Mouse (Mus musculus) neural tube, embryonic 12.5 days (tissue): ENCODE data around the gene Elobl. TPM values are rescaled to one million over a fixed set of nuclear protein-coding genes. Genes with fewer than 3 reads are reported as not detected.

Source experiments
- ATAC-seq: fragments of 200-750 bp; cut with Nextera tagmentation; 2 replicates; pipeline ENCODE4 v1.8.0; 2017; ENCODE audit warnings: low read depth, mild to moderate bottlenecking, moderate TSS enrichment, moderate library complexity; ENCODE audit not compliant: low FRiP score
- H3K27ac ChIP-seq: fragments of 300-500 bp; sonication (generic); 2 replicates; pipeline ENCODE4 v1.5.1; 2016
- H3K27me3 ChIP-seq: fragments of 300-500 bp; sonication (generic); replicated peaks from 2 replicates; pipeline ENCODE4 v1.6.1; 2016; ENCODE audit warnings: mild to moderate bottlenecking
- H3K36me3 ChIP-seq: fragments of 300-500 bp; sonication (generic); 2 replicates; pipeline ENCODE4 v1.6.1; 2016; ENCODE audit warnings: mild to moderate bottlenecking
- H3K4me1 ChIP-seq: fragments of 300-500 bp; sonication (generic); 2 replicates; pipeline ENCODE4 v1.6.1; 2016
- H3K4me2 ChIP-seq: fragments of 300-500 bp; sonication (generic); replicated peaks from 2 replicates; pipeline ENCODE4 v1.6.1; 2016; ENCODE audit warnings: mild to moderate bottlenecking
- H3K4me3 ChIP-seq: fragments of 300-500 bp; sonication (generic); 2 replicates; pipeline ENCODE4 v1.5.1; 2016
- H3K9ac ChIP-seq: fragments of 300-500 bp; sonication (generic); 2 replicates; pipeline ENCODE4 v1.6.1; 2016; ENCODE audit warnings: mild to moderate bottlenecking
- H3K9me3 ChIP-seq: fragments of 300-500 bp; sonication (generic); 2 replicates; pipeline ENCODE4 v1.6.1; 2016; ENCODE audit warnings: mild to moderate bottlenecking
- WGBS: fragments of 180-500 bp; shearing (Covaris S2); methylation state at CpG from one replicate; pipeline ENCODE4 v1.1.7; 2016; 5-methylcytosine and 5-hydroxymethylcytosine counted together
- polyA plus RNA-seq: library from polyadenylated mRNA; unstranded; fragments of >200 nt; fragmentation: Nextera tagmentation; extraction: Ambion mirVana; gene quantifications from 2 replicates; pipeline ENCODE4 v1.2.1, GENCODE M21; 2016

Elobl gene
- polyA plus RNA-seq, result not detected in 2 replicates

DNA sequence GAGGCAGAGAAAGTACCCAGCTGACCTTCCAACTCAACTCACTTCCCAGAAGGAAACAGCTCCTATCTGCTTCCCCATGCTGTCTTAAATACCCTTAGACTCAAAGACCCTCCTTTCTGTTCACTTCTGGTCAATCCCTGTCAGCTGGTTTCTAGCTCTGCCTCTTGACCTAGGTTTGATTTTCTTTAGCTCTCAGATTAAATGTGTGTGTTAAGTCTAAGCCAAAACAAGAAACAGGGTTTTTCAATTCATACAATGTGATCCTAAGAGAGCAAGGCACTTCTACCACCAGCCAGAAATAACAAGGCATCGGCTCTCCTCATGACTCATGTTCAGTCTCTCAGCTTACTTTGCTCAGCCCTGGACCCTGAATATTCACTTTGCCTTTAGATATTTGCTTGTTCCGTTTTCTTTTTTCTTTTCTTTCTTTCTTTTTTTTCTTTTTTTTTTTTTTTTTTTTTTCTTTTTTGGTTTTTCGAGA, at the start of gene Elobl:
Gene Elobl (minus strand): TSS at position 51 of the 481 bp plus-strand sequence.
- 98% methylated on average over 2 of the region's 3 CpGs for WGBS
- no peak within 1 kb of the TSS for H3K9ac ChIP-seq
- H3K9me3 ChIP-seq, result no peaks in the 10 kb centered on the region
- no peaks in the 10 kb centered on the region for H3K36me3 ChIP-seq
- ATAC-seq, result no peak
- H3K27ac ChIP-seq, result no peak within 1 kb of the TSS
- H3K4me2 ChIP-seq, result no peak within 1 kb of the TSS
- H3K4me1 ChIP-seq, result no peaks in the 10 kb centered on the region
- H3K4me3 ChIP-seq, result no peak within 1 kb of the TSS
- H3K27me3 ChIP-seq, result no peaks in the 10 kb centered on the region

DNA sequence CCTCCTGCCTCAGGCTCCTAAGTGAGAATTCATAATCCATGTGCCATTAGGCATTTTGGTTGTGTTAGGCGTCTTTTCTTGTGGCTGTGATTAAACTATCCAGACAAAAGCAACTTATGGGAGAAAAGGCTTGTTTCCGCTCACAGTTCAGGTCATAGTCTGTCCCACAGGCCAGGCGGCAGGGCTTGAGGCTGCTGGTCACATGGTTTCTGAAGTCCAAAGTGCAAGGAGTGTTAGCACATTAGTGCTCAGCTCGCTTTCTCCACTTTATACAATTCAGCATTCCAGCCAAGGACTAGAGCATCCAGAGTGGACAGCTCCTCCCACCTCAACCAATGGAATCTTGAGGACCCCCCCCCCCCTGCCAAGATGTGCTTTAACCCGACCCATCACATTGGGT, 45.5 kb upstream of the Elobl start:
- Histone ChIP-seq H3K4me2 (no peak overlapping the region), H3K4me1 (no peaks in the 10 kb centered on the region), H3K9me3 (no peaks in the 10 kb centered on the region), H3K36me3 (no peaks in the 10 kb centered on the region), H3K9ac (no peak overlapping the region), H3K27ac (no peak overlapping the region), H3K27me3 (no peaks in the 10 kb centered on the region), H3K4me3 (no peak overlapping the region)
- WGBS, result 90% methylated on average over 5 of the region's 5 CpGs
- no peak for ATAC-seq

DNA sequence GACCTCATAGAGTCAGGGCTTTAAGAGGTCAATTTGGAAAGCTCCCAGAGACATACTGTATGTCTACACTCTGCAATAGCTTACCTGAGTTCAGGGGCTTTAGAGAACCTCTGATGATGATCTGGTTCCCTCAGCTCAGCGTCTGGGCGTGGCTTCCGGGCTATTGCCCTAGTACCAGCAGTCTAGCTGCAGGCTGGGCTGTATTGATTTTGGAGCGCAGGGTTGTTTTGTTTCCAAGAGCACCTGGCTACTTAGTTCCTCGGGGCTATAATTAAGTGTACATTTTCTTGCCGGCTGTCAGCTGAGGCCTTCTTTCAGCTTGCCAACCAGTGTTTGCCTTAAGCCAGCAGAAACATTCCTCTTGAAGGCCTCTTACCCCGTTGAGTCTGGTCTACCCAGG, 42.8 kb upstream of the Elobl start:
- Histone ChIP-seq H3K9ac (no peak overlapping the region), H3K4me2 (no peak overlapping the region), H3K9me3 (no peaks in the 10 kb centered on the region), H3K36me3 (no peaks in the 10 kb centered on the region), H3K4me1 (no peaks in the 10 kb centered on the region), H3K27ac (no peak overlapping the region), H3K27me3 (no peaks in the 10 kb centered on the region), H3K4me3 (no peak overlapping the region)
- ATAC-seq, result no peak
- 87% methylated on average over 7 of the region's 7 CpGs for WGBS

DNA sequence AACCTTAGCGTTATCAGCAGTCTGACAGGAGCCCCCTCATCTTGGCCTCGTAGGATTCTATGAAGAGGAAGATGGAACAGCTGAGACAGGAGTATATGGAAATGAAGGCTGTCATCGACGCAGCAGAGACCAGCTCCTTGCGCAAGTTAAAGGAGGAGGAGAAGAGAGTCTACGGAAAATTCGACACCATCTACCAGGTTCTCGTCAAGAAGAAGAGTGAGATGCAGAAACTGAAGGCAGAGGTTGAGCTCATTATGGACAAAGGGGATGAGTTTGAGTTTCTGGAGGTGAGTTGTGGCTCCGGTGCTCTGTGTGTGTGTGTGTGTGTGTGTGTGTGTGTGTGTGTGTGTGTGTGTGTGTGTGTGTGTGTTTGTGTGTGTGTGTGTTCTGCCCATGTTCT, 42.3 kb upstream of the Elobl start:
- no peak for ATAC-seq
- H3K4me3 ChIP-seq, result no peak overlapping the region
- H3K4me1 ChIP-seq, result no peaks in the 10 kb centered on the region
- no peak overlapping the region for H3K27ac ChIP-seq
- H3K36me3 ChIP-seq, result no peaks in the 10 kb centered on the region
- H3K27me3 ChIP-seq, result no peaks in the 10 kb centered on the region
- H3K9ac ChIP-seq, result no peak overlapping the region
- 95% methylated on average over 9 of the region's 9 CpGs for WGBS
- H3K4me2 ChIP-seq, result no peak overlapping the region
- no peaks in the 10 kb centered on the region for H3K9me3 ChIP-seq

DNA sequence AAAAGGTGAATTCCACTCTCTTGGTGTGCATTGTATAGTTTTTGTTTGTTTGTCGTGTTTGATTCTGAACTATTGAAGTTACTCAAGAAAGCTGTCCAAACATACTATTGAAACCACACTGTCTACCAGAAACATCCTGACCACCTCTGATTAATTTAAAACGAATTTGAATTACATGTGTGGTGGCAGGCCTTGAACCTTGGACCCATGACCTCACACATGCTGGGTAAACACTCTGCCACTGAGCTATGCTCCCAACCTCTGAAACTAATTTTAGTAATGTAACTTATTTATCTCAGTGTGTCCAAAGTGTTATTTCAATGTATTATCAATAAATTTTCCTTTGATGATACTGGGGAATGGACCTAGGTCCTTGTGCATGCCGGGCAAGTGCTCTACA, 40.9 kb upstream of the Elobl start:
- Histone ChIP-seq H3K4me3 (no peak overlapping the region), H3K36me3 (no peaks in the 10 kb centered on the region), H3K4me2 (no peak overlapping the region), H3K9ac (no peak overlapping the region), H3K27me3 (no peaks in the 10 kb centered on the region), H3K27ac (no peak overlapping the region), H3K9me3 (no peaks in the 10 kb centered on the region), H3K4me1 (no peaks in the 10 kb centered on the region)
- WGBS, result 83% methylated on average over 3 of the region's 3 CpGs
- no peak for ATAC-seq

DNA sequence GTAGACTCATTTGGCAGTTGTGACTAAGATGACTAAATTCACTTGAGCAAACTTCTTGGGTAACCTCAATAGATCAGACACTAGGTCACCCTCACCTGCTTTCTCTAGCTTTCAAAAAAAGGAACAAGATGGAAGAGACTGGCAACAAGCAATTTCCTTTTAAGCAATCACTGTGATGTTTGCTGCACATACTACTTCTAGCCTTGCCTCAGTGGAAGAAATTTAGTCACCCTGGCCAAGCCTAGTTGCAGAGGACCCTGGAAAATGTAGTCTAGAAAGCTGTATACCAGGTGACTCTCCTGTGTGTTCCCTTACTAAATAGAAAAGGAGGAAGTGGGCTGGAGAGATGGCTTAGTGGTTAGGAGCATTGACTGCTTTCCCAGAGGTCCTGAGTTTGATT, 39.7 kb upstream of the Elobl start:
- ATAC-seq, result no peak
- Histone ChIP-seq H3K27me3 (no peaks in the 10 kb centered on the region), H3K9me3 (no peaks in the 10 kb centered on the region), H3K27ac (no peak overlapping the region), H3K4me2 (no peak overlapping the region), H3K4me1 (no peaks in the 10 kb centered on the region), H3K4me3 (no peak overlapping the region), H3K9ac (no peak overlapping the region), H3K36me3 (no peaks in the 10 kb centered on the region)

DNA sequence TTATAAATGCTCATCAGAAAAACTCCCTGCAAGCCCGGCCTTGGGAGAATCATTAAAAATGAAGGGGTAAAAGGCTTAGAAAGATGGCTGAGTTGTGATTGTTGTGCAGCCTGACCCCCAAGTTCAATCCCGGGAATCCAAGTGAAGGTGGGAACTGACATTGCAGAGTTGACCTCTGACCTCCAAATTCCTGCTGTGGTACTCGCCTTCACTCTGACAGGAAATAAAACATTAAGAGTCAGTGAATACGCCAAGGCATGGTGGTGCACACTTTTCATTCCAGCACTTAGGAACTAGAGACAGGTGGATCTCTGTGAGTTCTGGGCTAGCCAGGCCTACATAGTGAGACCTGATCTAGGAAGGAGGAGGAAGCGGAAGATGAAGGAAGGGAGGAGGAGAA, 38.7 kb upstream of the Elobl start:
- WGBS, result 80% methylated on average over 5 of the region's 5 CpGs
- no peak for ATAC-seq

DNA sequence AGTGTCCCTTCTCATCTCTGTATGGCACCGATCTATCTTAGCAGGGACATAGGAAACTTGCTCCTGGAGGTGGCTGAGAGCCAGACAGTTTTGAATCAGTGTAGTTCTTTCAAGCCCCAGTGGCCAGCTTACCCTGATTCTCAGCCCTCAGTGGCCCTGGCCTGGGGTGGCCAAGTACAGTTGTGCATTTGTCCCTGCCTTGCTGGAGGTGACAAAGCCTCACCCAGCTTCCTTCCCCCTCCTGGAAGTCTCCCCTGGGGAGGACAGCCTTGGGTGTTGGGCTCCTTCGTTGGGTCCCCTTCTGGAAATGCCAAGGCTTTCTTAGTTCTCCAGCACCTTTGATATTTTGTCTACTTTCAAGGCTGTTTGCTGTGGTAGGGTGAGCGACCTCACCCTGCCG, 37.0 kb upstream of the Elobl start:
- no peak for ATAC-seq
- 82% methylated on average over 4 of the region's 4 CpGs for WGBS
- Histone ChIP-seq H3K27ac (no peak overlapping the region), H3K4me1 (peaks cover 8% of the 10 kb centered on the region; the same call in 1 of the 2 replicates), H3K4me2 (no peak overlapping the region), H3K9ac (no peak overlapping the region), H3K36me3 (no peaks in the 10 kb centered on the region), H3K4me3 (no peak overlapping the region), H3K27me3 (peaks cover 18% of the 10 kb centered on the region), H3K9me3 (no peaks in the 10 kb centered on the region)

More for the DNA sequence above, 38.7 kb upstream of the Elobl start:
- no peak overlapping the region for H3K27ac ChIP-seq
- H3K27me3 ChIP-seq, result peaks cover under 1% of the 10 kb centered on the region
- no peak overlapping the region for H3K9ac ChIP-seq
- H3K36me3 ChIP-seq, result no peaks in the 10 kb centered on the region
- H3K4me3 ChIP-seq, result no peak overlapping the region
- no peaks in the 10 kb centered on the region for H3K4me1 ChIP-seq
- no peak overlapping the region for H3K4me2 ChIP-seq
- H3K9me3 ChIP-seq, result no peaks in the 10 kb centered on the region

DNA sequence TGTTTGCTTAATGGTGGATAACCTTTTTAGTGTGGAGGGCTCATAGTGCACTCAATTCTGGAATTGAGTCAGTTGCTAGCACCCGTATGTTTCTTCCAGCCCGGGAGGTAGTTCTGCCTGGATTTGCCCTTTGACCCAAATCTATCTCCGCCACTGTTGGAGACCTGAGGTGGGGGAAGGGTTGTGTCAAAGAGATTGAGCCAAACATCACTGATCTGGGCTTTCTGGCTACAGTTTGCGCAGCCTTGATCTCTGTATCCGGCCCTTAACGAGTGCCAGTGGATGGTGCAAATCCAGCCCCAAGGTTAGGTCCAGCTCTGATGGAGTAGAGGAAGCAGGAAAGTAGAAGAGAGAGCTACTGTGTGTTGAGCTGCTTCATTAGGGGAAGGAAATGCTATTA, 36.3 kb upstream of the Elobl start:
- Histone ChIP-seq H3K27me3 (peaks cover 24% of the 10 kb centered on the region), H3K36me3 (no peaks in the 10 kb centered on the region), H3K9me3 (no peaks in the 10 kb centered on the region), H3K9ac (no peak overlapping the region), H3K4me2 (no peak overlapping the region; the same call in 1 of the 2 replicates), H3K4me1 (peaks cover 8% of the 10 kb centered on the region; the same call in 1 of the 2 replicates), H3K27ac (no peak overlapping the region), H3K4me3 (no peak overlapping the region)
- WGBS, result 68% methylated on average over 6 of the region's 6 CpGs
- no peak for ATAC-seq

DNA sequence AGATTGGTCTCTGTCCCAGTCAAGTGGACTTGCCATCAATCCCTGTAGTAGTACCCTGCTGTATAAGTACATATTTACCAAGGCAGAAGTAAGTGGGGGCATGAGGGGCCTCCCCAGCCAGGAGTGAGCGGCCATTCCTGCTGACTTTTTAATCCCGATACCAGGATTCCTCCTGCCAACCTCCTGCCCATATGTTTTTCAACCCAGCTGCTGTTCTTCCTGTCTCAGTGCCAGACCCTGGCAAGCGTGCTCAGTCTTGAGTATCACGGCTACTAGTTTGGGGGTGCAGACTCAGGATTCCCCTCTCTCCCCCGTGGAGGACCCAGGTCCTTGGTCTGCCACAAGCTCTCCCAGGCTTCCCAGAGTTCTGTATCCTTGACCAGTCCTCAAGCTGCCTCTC, 35.9 kb upstream of the Elobl start:
- Histone ChIP-seq H3K4me3 (no peak overlapping the region), H3K27ac (no peak overlapping the region), H3K27me3 (peaks cover 25% of the 10 kb centered on the region), H3K4me1 (peaks cover 8% of the 10 kb centered on the region; the same call in 1 of the 2 replicates), H3K9ac (no peak overlapping the region), H3K36me3 (no peaks in the 10 kb centered on the region), H3K4me2 (no peak overlapping the region; the same call in 1 of the 2 replicates), H3K9me3 (no peaks in the 10 kb centered on the region)
- ATAC-seq, result no peak
- 80% methylated on average over 5 of the region's 5 CpGs for WGBS

DNA sequence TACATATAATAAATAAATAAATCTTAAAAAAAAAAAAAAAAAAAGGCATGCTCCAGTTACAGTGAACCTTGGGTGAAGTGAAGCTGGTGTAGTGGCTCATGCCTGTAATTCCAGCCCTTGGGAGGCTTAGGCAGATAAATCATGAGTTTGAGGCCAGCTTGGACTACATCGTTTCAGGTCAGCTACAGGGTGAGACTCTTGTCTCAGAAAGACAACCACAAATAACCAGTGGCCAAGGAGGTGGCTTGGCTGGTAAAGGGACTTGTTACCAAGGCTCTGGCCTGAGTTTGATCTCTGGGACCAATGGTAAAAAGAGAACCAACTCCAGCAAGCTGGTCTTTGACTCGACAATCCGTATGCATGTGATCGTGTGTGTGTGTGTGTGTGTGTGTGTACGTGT, 35.3 kb upstream of the Elobl start:
- 90% methylated on average over 5 of the region's 5 CpGs for WGBS
- no peak overlapping the region for H3K27ac ChIP-seq
- H3K4me2 ChIP-seq, result no peak overlapping the region
- H3K27me3 ChIP-seq, result peaks cover 25% of the 10 kb centered on the region
- no peak overlapping the region for H3K9ac ChIP-seq
- ATAC-seq, result no peak
- H3K36me3 ChIP-seq, result no peaks in the 10 kb centered on the region
- H3K4me1 ChIP-seq, result peaks cover 8% of the 10 kb centered on the region; the same call in 1 of the 2 replicates
- H3K4me3 ChIP-seq, result no peak overlapping the region
- H3K9me3 ChIP-seq, result no peaks in the 10 kb centered on the region

DNA sequence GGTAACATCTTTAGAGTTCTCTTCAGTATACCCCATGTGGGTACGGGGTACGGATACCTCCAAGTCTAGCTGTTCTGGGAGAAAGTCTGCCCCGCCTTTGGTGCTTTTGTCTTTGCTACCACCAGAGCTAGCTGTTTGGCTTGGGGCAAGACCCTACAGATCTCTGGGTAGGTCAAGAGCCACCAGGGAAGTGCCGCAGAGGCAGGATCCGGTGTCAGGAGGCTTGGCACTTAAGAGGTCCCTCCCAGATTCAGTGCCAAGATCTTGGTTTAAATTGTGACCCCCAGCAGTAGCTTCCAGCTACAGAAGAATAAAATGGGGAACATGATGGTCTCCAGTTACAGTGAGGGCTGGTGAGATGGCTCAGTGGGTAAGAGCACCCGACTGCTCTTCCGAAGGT, 34.8 kb upstream of the Elobl start:
- Histone ChIP-seq H3K36me3 (no peaks in the 10 kb centered on the region), H3K27me3 (peaks cover 25% of the 10 kb centered on the region), H3K4me2 (no peak overlapping the region), H3K4me1 (peaks cover 8% of the 10 kb centered on the region; the same call in 1 of the 2 replicates), H3K4me3 (no peak overlapping the region), H3K9ac (no peak overlapping the region), H3K9me3 (no peaks in the 10 kb centered on the region), H3K27ac (no peak overlapping the region)
- ATAC-seq, result no peak
- WGBS, result 95% methylated on average over 7 of the region's 7 CpGs

DNA sequence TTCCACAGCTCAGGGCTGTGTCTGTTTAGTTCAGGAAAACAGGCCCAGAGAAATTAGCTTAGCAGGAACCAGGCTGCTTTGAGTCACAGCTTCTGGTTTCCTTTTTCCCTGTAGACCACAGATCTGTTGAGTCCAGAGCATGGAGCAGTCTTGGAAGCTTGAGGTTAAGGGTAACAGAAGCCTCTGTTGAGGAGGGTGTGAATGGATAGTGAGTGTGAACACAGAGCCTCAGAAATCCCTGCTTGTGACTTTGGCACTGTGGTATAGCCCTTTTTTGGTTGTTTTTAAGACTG, 33.7 kb upstream of the Elobl start:
- no peaks in the 10 kb centered on the region for H3K36me3 ChIP-seq
- no peaks in the 10 kb centered on the region for H3K9me3 ChIP-seq
- H3K4me1 ChIP-seq, result peaks cover 8% of the 10 kb centered on the region; the same call in 1 of the 2 replicates
- H3K4me2 ChIP-seq, result peak overlapping the region; percentile 61
- no peak overlapping the region for H3K4me3 ChIP-seq
- H3K27me3 ChIP-seq, result peaks cover 25% of the 10 kb centered on the region
- no peak overlapping the region for H3K27ac ChIP-seq
- no peak overlapping the region for H3K9ac ChIP-seq
- no peak for ATAC-seq
